Mouse (Mus musculus) megakaryocyte, embryonic 14.5 days (primary cell): ENCODE results near the gene Ppp1r14c.

Source experiments
- FLI1 ChIP-seq: IDR thresholded peaks from 2 replicates; pipeline ENCODE4 v1.6.1; 2012; ENCODE audit warnings: low read length, inconsistent platforms, mixed read lengths
- GATA1 ChIP-seq: IDR thresholded peaks from 3 replicates; pipeline ENCODE4 v1.6.1; 2012; ENCODE audit warnings: mixed read lengths, low read length, inconsistent platforms, borderline replicate concordance

DNA sequence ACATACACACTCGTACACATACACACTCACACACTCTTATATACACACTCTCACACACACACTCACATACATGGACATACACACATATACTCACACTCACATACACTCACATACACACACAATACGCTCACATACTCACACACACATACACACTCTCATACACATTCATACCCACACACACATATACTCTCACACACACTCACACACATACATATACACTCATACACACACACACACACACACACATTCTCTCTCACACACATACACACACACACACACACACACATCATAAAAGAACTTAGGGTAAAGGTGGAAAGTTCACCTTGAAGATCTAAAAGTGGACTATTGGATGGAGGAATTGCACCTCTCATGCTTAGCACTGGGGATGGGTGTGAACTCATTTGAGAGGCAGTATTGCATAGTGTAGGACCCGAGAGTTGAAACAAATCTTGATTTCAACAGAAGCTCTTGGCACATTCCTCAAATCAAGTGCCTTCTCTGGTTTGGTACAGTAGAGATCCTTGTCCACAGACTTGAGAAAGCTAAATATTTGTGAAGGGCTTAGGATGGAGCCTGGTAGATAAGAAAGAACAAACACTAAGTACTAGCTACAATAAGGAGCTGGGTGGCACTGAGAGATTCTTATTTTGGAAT lies 87.1 kb downstream of the Ppp1r14c start:
- TF ChIP-seq FLI1 = no peak
- TF ChIP-seq GATA1 = no peak
